Mouse (Mus musculus) liver, embryonic 16.5 days (tissue): Measurements from ENCODE around the gene Spo11. TPM values are rescaled to one million over a fixed set of nuclear protein-coding genes. Genes with fewer than 3 reads are reported as not detected.

Source experiments
- ATAC-seq: fragments of 200-750 bp; cut with Nextera tagmentation; 2 replicates; pipeline ENCODE4 v1.8.0; 2017; ENCODE audit warnings: low read depth, mild to moderate bottlenecking, moderate number of reproducible peaks, moderate library complexity
- H3K27ac ChIP-seq: fragments of 300-500 bp; sonication (generic); 2 replicates; pipeline ENCODE4 v1.5.1; 2014; ENCODE audit warnings: mild to moderate bottlenecking, low read length
- H3K27me3 ChIP-seq: fragments of 300-500 bp; sonication (generic); 2 replicates; pipeline ENCODE4 v1.6.1; 2014; ENCODE audit warnings: low read depth, low read length, mixed read lengths; ENCODE audit not compliant: control insufficient read depth, insufficient read depth
- H3K36me3 ChIP-seq: fragments of 300-500 bp; sonication (generic); 2 replicates; pipeline ENCODE4 v1.6.1; 2014; ENCODE audit warnings: mild to moderate bottlenecking; ENCODE audit not compliant: control insufficient read depth, insufficient read depth
- H3K4me1 ChIP-seq: fragments of 300-500 bp; sonication (generic); 2 replicates; pipeline ENCODE4 v1.6.1; 2014; ENCODE audit warnings: low read depth, low read length, mixed read lengths; ENCODE audit not compliant: control insufficient read depth
- H3K4me2 ChIP-seq: fragments of 300-500 bp; sonication (generic); 2 replicates; pipeline ENCODE4 v1.6.1; 2014; ENCODE audit warnings: low read depth, low read length, mixed read lengths
- H3K4me3 ChIP-seq: fragments of 300-500 bp; sonication (generic); 2 replicates; pipeline ENCODE4 v1.5.1; 2014; ENCODE audit warnings: low read depth, mild to moderate bottlenecking, low read length
- H3K9ac ChIP-seq: fragments of 300-500 bp; sonication (generic); 2 replicates; pipeline ENCODE4 v1.6.1; 2014; ENCODE audit warnings: low read depth, low read length
- H3K9me3 ChIP-seq: fragments of 300-500 bp; sonication (generic); replicated peaks from 2 replicates; pipeline ENCODE4 v1.6.1; 2016; ENCODE audit warnings: low read length; ENCODE audit not compliant: control insufficient read depth
- WGBS: fragments of 180-500 bp; shearing (Covaris S2); extraction: QIAGEN DNeasy Blood & Tissue Kit; methylation state at CpG from one replicate; pipeline ENCODE4 v1.1.7; 2014; ENCODE audit not compliant: insufficient replicate concordance; 5-methylcytosine and 5-hydroxymethylcytosine counted together
- polyA plus RNA-seq: library from polyadenylated mRNA; unstranded; fragments of >200 nt; fragmentation: Nextera tagmentation; extraction: Ambion mirVana; gene quantifications from 2 replicates; pipeline ENCODE4 v1.2.1, GENCODE M21; 2015

Spo11 gene
- polyA plus RNA-seq, 1 experiment from 2014 or later: not detected

DNA sequence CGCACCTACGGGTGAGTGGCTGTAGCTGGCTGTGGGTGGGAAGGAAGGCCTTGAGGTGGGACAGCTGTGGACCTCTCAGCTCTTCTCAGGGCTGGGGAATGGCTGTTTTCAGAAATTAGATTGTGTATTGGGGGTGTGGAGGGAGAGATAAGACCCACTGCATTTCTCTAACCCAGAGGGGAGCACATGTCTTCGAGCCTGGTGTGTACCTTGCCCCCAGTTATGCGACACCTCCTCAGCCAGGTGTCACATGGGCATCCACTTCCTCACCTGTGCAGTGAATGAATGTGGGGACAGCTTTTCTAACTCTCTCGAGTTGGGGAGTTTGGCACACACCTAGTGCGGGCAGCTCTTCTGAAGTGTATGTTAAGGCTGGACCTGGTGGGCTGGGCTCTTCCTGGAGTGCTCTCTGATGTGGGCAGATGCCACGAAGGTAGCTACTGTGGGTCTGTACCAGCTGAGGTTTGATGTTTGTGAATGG, 45.9 kb downstream of the Spo11 start:
- Histone ChIP-seq H3K9me3 (no peaks in the 10 kb centered on the region), H3K4me1 (peaks cover 79% of the 10 kb centered on the region), H3K27ac (peak overlapping the region; percentile 91), H3K36me3 (peaks cover 60% of the 10 kb centered on the region), H3K4me3 (peak overlapping the region; percentile 98), H3K4me2 (peak overlapping the region; percentile 86), H3K9ac (peak overlapping the region; percentile 97), H3K27me3 (no peaks in the 10 kb centered on the region)
- 12% methylated on average over 7 of the region's 7 CpGs for WGBS
- peak; percentile 2; the same call in 1 of the 2 replicates for ATAC-seq

DNA sequence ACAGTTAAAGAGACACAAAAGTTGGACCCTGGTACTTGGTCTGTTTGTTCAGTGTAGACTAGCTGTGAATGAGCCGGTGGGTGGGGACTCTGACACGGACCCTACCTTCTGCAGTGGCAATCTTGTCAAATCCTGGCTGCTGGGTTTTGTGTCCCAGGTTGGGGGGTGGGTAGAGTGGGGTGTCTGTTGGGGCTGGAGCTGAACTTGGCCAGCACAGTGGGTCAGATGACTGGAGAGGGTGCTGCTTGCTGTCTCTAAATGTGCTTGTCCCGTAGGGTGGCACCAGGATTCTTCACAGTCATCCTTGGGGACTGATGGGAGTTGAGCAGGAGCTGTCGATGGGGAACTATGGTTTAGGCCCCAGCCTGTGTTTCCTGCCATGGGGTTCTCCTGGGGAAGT, 46.5 kb downstream of the Spo11 start:
- Histone ChIP-seq H3K27ac (peak overlapping the region; percentile 91), H3K9ac (peak overlapping the region; percentile 97), H3K36me3 (peaks cover 65% of the 10 kb centered on the region), H3K27me3 (no peaks in the 10 kb centered on the region), H3K4me2 (peak overlapping the region; percentile 86), H3K4me1 (peaks cover 79% of the 10 kb centered on the region), H3K4me3 (peak overlapping the region; percentile 98), H3K9me3 (no peaks in the 10 kb centered on the region)
- no peak for ATAC-seq
- WGBS: 19% methylated on average over 4 of the region's 4 CpGs

DNA sequence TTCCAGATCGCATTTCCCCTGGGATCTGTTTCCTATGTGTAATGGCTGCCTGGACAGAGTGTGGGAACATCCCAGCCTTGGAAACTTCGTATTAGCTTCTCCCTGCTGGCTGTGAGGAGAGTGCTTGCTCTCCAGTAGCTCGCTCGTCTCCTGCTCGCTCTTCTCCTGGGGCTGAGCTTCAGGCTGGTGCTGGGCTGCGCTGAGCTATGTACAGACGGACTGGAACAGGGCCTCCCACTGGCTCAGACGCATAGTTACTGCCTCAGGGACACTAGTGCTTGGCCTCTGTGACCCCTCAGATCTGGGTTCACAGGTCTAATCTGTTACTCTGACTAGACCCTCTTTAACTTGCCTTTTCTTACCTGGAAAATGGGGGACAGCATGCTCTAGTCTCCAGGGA, 46.9 kb downstream of the Spo11 start:
- Histone ChIP-seq H3K27me3 (no peaks in the 10 kb centered on the region), H3K36me3 (peaks cover 70% of the 10 kb centered on the region), H3K4me1 (peaks cover 79% of the 10 kb centered on the region), H3K9me3 (no peaks in the 10 kb centered on the region), H3K4me3 (peak overlapping the region; percentile 98), H3K27ac (peak overlapping the region; percentile 91), H3K9ac (peak overlapping the region; percentile 97), H3K4me2 (peak overlapping the region; percentile 86)
- WGBS: 57% methylated on average over 8 of the region's 8 CpGs
- ATAC-seq: no peak

DNA sequence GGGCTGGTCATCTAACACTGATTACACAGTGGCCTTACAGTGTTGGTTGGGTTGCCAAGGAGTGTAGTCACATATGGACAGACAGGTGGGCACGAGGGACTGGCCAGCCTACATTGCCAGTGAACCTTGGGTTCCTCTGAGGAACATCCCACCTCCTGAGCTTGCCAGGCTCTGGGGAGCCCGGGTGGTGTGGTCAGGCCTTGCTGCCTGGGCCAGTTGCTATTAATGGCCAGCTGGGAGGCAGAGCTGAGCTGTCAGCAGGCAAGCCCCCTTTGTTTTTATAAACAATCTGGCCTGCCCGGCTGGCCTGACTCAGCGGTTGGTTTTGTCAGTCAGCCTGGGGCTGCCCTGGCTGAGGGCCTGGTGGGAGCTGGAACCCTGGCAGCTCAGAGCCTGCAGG, 47.4 kb downstream of the Spo11 start:
- no peak for ATAC-seq
- peak overlapping the region; percentile 97 for H3K9ac ChIP-seq

DNA sequence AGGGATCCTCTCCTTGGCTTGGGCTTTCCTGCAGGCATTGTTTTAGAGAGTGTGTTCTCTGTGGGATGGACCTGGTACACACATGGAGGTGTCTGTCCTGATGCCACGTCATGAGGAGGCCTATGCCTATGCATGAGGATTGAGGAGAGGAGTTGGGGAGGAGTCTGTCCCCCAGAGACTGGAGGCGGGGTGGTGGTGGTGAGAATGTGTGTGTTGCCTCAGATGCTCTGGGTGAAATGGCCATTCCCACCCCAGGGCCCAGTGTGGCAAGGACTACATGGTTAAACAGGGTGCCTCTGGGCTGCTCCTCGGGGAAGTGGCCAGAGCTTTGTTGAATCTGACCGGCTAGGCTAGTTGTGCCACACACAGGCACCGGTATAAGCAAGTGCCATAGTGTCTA, 48.8 kb downstream of the Spo11 start:
- Histone ChIP-seq H3K9ac (peak overlapping the region; percentile 97), H3K27me3 (no peaks in the 10 kb centered on the region), H3K27ac (peak overlapping the region; percentile 91), H3K4me2 (peak overlapping the region; percentile 86), H3K36me3 (peaks cover 89% of the 10 kb centered on the region), H3K4me1 (peaks cover 80% of the 10 kb centered on the region), H3K4me3 (peak overlapping the region; percentile 98), H3K9me3 (no peaks in the 10 kb centered on the region)
- 36% methylated on average over 5 of the region's 5 CpGs for WGBS
- 0 out of 2 replicates have a peak, but pooled peaks have one; percentile 4 for ATAC-seq

More for the DNA sequence above, 47.4 kb downstream of the Spo11 start:
- WGBS: 48% methylated on average over 4 of the region's 4 CpGs
- H3K4me1 ChIP-seq: peaks cover 80% of the 10 kb centered on the region
- peak overlapping the region; percentile 91 for H3K27ac ChIP-seq
- peak overlapping the region; percentile 98 for H3K4me3 ChIP-seq
- peak overlapping the region; percentile 86 for H3K4me2 ChIP-seq
- no peaks in the 10 kb centered on the region for H3K9me3 ChIP-seq
- H3K36me3 ChIP-seq: peaks cover 75% of the 10 kb centered on the region
- H3K27me3 ChIP-seq: no peaks in the 10 kb centered on the region

DNA sequence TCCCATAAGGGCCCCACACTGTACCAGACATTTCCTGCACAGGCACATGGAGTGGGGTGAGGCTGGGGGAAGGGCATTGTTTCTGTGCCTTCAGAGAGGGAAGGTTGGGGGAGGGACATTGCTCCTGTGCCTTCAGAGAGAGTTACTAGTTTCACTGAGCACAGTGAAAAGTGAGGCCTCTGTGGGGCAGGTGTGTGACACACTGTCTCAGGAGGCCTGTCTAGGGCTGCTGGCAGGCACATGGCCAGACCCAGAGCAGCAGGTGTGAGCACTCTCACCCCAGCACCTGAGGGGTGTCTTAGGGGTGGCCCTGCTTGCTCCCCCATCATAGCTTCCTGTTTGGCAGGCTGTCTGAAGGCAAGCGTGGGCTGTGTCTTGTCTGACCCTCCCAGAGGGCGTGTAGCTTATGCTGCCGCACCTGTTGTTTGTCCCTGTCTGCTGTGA, 49.2 kb downstream of the Spo11 start:
- peak overlapping the region; percentile 91 for H3K27ac ChIP-seq
- no peak for ATAC-seq
- H3K4me1 ChIP-seq: peaks cover 82% of the 10 kb centered on the region
- H3K9ac ChIP-seq: peak overlapping the region; percentile 97
- no peaks in the 10 kb centered on the region for H3K27me3 ChIP-seq
- H3K4me2 ChIP-seq: peak overlapping the region; percentile 86
- peaks cover 93% of the 10 kb centered on the region for H3K36me3 ChIP-seq
- no peaks in the 10 kb centered on the region for H3K9me3 ChIP-seq
- 45% methylated on average over 3 of the region's 3 CpGs for WGBS
- H3K4me3 ChIP-seq: peak overlapping the region; percentile 98

DNA sequence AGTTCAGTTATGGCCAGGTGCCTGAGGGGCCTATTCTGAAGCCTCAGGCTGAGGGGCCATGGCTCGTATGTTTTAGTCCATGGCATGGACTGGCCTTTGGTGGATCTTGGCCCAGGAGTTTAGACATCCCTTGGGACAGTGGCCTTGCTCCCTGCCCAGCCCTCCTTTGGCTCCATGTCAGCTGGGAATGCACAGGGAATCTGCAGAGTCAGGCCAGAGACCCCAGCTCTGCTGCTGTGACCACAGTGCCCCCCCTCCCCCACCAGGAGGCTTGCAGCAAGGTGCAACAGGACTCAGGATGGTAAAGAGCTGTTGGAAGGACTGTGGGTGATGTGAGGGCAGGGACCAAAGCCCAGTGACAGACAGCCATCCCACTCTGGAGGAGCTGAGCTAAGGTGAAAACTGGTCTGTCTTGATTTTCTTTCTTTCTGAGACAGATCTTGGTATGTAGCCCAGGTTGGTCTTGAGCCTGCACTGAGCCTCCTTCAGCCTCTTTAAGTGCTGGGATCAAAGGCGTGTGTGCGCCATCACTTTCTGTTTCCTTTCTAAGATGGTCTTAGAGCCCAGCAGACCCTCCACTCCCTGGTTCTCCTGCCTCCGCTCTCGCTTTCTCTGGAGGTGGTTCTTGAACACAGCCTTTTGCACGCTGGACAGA, 49.8 kb downstream of the Spo11 start:
- Histone ChIP-seq H3K9ac (peak overlapping the region; percentile 97), H3K4me3 (peak overlapping the region; percentile 98), H3K4me1 (peaks cover 87% of the 10 kb centered on the region), H3K9me3 (no peaks in the 10 kb centered on the region), H3K36me3 (peaks cover 98% of the 10 kb centered on the region), H3K4me2 (peak overlapping the region; percentile 86), H3K27me3 (no peaks in the 10 kb centered on the region), H3K27ac (peak overlapping the region; percentile 91)
- ATAC-seq: no peak
- 88% methylated on average over 6 of the region's 6 CpGs for WGBS

DNA sequence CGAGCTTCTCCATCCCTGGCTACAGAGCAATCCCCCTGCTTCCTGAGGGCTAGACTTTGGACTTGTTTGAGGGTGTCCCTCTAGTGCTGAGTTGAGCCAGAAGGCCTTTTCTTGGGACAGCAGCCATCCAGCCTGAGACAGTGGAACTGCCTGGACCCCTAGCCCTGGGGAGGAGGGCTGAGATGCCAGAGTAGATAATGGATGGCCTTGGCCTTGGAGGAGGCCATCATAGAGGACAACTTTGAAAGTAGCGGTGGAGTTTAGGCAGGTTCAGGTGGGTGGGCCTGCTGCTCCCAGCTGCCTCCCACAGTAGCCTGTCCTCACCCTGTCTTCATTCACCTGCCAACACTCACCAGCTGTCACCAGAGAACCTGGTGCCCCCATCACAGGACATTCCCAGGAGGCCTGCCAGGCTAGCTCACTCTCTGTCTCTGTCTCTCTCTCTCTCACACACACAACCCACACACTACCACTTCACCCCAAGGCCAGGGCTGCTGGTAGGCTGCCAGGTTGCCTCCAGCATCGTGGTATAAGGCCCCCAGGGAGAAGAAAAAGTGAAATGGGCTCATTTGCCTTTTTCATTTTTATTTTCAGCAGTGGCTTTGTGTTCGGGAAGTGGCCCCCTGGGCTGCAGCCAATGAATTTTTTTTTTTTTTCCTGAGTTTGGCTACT, 50.5 kb downstream of the Spo11 start:
- peak overlapping the region; percentile 97 for H3K9ac ChIP-seq
- H3K4me2 ChIP-seq: peak overlapping the region; percentile 86
- WGBS: 64% methylated on average over 4 of the region's 4 CpGs
- H3K27me3 ChIP-seq: no peaks in the 10 kb centered on the region
- H3K36me3 ChIP-seq: peaks cover 99% of the 10 kb centered on the region
- ATAC-seq: no peak
- peaks cover 94% of the 10 kb centered on the region for H3K4me1 ChIP-seq
- peak overlapping the region; percentile 91 for H3K27ac ChIP-seq
- peak overlapping the region; percentile 98 for H3K4me3 ChIP-seq
- no peaks in the 10 kb centered on the region for H3K9me3 ChIP-seq
